Mouse (Mus musculus) spleen, adult 2 months (tissue): Measurements from ENCODE around the gene Srgap2. TPM values are rescaled to one million over a fixed set of nuclear protein-coding genes. Genes with fewer than 3 reads are reported as not detected.

Source experiments
- DNase-seq, 2 experiments: peaks; one replicate each; pipeline versions ENCODE4 v3.0.0 to v3.0.0-alpha.2; 2012 to 2021; ENCODE audit warnings: low spot score in 2 of 2, low read depth in 1 of 2
- H3K27ac ChIP-seq: fragments of 200-500 bp; 2 replicates; pipeline ENCODE4 v1.5.1; 2012; ENCODE audit warnings: low read length, inconsistent platforms; ENCODE audit not compliant: insufficient read depth
- H3K27me3 ChIP-seq: fragments of 200-500 bp; 2 replicates; pipeline ENCODE4 v1.6.1; 2012; ENCODE audit warnings: mild to moderate bottlenecking, moderate library complexity, low read length, inconsistent platforms; ENCODE audit not compliant: control insufficient read depth, insufficient read depth
- H3K36me3 ChIP-seq: fragments of 200-500 bp; 2 replicates; pipeline ENCODE4 v1.6.1; 2012; ENCODE audit warnings: mild to moderate bottlenecking, low read length, inconsistent platforms; ENCODE audit not compliant: control insufficient read depth, insufficient read depth
- H3K4me1 ChIP-seq: fragments of 200-500 bp; 2 replicates; pipeline ENCODE4 v1.6.1; 2011; ENCODE audit warnings: inconsistent platforms; ENCODE audit not compliant: control insufficient read depth, insufficient read depth, insufficient read length
- H3K4me3 ChIP-seq: fragments of 200-500 bp; 2 replicates; pipeline ENCODE4 v1.5.1; 2011; ENCODE audit warnings: mild to moderate bottlenecking, inconsistent platforms; ENCODE audit not compliant: insufficient read depth, insufficient read length; ENCODE audit errors: extremely low read depth
- CTCF ChIP-seq: fragments of 200-500 bp; IDR thresholded peaks from 2 replicates; pipeline ENCODE4 v1.5.1; 2011; ENCODE audit warnings: mild to moderate bottlenecking, inconsistent platforms; ENCODE audit not compliant: insufficient read depth, insufficient read length, insufficient replicate concordance; ENCODE audit errors: extremely low read depth
- POLR2A ChIP-seq: fragments of 200-500 bp; IDR thresholded peaks from 2 replicates; pipeline ENCODE4 v1.6.1; 2011; ENCODE audit warnings: low read depth, low read length, inconsistent platforms
- WGBS: fragments of 180-500 bp; shearing (Covaris S2); methylation state at CpG from one replicate; pipeline ENCODE4 v1.1.7; 2018; 5-methylcytosine and 5-hydroxymethylcytosine counted together
- polyA plus RNA-seq: library from polyadenylated mRNA; depleted of rRNA; stranded (reverse); fragments of >200 nt; gene quantifications from 2 replicates; pipeline ENCODE4 v1.2.3, GENCODE M21; 2012

Gene Srgap2
- polyA plus RNA-seq, 1 experiment, result 11.0 TPM

- 87% methylated on average over 22 of the region's 22 CpGs for WGBS
- TF ChIP-seq POLR2A, result no peak
- TF ChIP-seq CTCF, result no peak
- Histone ChIP-seq H3K4me3 (no peak overlapping the region), H3K36me3 (peaks cover 1% of the 10 kb centered on the region; the same call in 1 of the 2 replicates), H3K27me3 (no peaks in the 10 kb centered on the region), H3K4me1 (no peaks in the 10 kb centered on the region; the same call in 1 of the 2 replicates), H3K27ac (no peak overlapping the region)
- DNase-seq, result no peak
Measured at GRCm38 (mm10) chr1:131274725-131275539, 252.2 kb downstream of the Srgap2 start.

- Histone ChIP-seq H3K4me3 (no peak overlapping the region), H3K27ac (no peak overlapping the region), H3K27me3 (no peaks in the 10 kb centered on the region), H3K36me3 (peaks cover 1% of the 10 kb centered on the region), H3K4me1 (no peaks in the 10 kb centered on the region)
- DNase-seq, result peak; percentile 41 to 62
- TF ChIP-seq CTCF (peak; percentile 68; the same call in 1 of the 2 replicates), POLR2A (no peak)
- WGBS, result 66% methylated on average over 22 of the region's 22 CpGs
Measured at GRCm38 (mm10) chr1:131269797-131270578, 257.2 kb downstream of the Srgap2 start.

- no peak for DNase-seq
Measured at GRCm38 (mm10) chr1:131268776-131269175, 258.4 kb downstream of the Srgap2 start.

GRCm38 (mm10) chr1:131263905-131264304 lies 263.2 kb downstream of the Srgap2 start:
- TF ChIP-seq POLR2A (no peak), CTCF (no peak)
- Histone ChIP-seq H3K36me3 (peaks cover 1% of the 10 kb centered on the region; the same call in 1 of the 2 replicates), H3K4me3 (no peak overlapping the region), H3K4me1 (no peaks in the 10 kb centered on the region), H3K27ac (no peak overlapping the region), H3K27me3 (no peaks in the 10 kb centered on the region)
- no peak for DNase-seq
- 89% methylated on average over 12 of the region's 12 CpGs for WGBS

More at GRCm38 (mm10) chr1:131268776-131269175, 258.4 kb downstream of the Srgap2 start:
- H3K36me3 ChIP-seq, result peaks cover 1% of the 10 kb centered on the region
- TF ChIP-seq CTCF, result no peak
- TF ChIP-seq POLR2A, result no peak
- 91% methylated on average over 10 of the region's 10 CpGs for WGBS
- no peaks in the 10 kb centered on the region for H3K27me3 ChIP-seq
- no peaks in the 10 kb centered on the region for H3K4me1 ChIP-seq
- no peak overlapping the region for H3K27ac ChIP-seq
- H3K4me3 ChIP-seq, result no peak overlapping the region

- DNase-seq, result peak; percentile 50 to 65
Measured at GRCm38 (mm10) chr1:131260309-131260656, 266.9 kb downstream of the Srgap2 start.

GRCm38 (mm10) chr1:131259632-131260308 lies 267.4 kb downstream of the Srgap2 start:
- no peak for DNase-seq
- TF ChIP-seq POLR2A (no peak), CTCF (no peak)
- H3K4me1 ChIP-seq, result no peaks in the 10 kb centered on the region
- no peak overlapping the region for H3K4me3 ChIP-seq
- peaks cover 6% of the 10 kb centered on the region for H3K36me3 ChIP-seq
- 87% methylated on average over 10 of the region's 10 CpGs for WGBS
- H3K27ac ChIP-seq, result no peak overlapping the region
- H3K27me3 ChIP-seq, result no peaks in the 10 kb centered on the region

More at GRCm38 (mm10) chr1:131260309-131260656, 266.9 kb downstream of the Srgap2 start:
- Histone ChIP-seq H3K27ac (no peak overlapping the region), H3K27me3 (no peaks in the 10 kb centered on the region), H3K4me3 (no peak overlapping the region), H3K4me1 (no peaks in the 10 kb centered on the region), H3K36me3 (peaks cover 6% of the 10 kb centered on the region)
- WGBS, result 50% methylated on average over 10 of the region's 10 CpGs
- peak; percentile 86; the same call in 1 of the 2 replicates for TF ChIP-seq CTCF
- TF ChIP-seq POLR2A, result no peak
